Mouse (Mus musculus) small intestine, adult 2 months (tissue): ENCODE measurements at regions not wholly inside any gene's neighbourhood (a gene's known extent, or its start where the extent isn't known, plus 50 kb on each side); places are given as distances from the start of the nearest gene placed in this dataset.

Experiments
- H3K27ac ChIP-seq: fragments of 200-500 bp; 2 replicates; pipeline ENCODE4 v1.5.1; 2012; ENCODE audit warnings: low read depth, low read length, control low read depth, inconsistent platforms; ENCODE audit not compliant: insufficient read depth
- H3K27me3 ChIP-seq: fragments of 200-500 bp; 2 replicates; pipeline ENCODE4 v1.6.1; 2012; ENCODE audit warnings: mild to moderate bottlenecking, moderate library complexity, low read length, inconsistent platforms; ENCODE audit not compliant: control insufficient read depth, insufficient read depth
- H3K36me3 ChIP-seq: fragments of 200-500 bp; 2 replicates; pipeline ENCODE4 v1.6.1; 2012; ENCODE audit warnings: mild to moderate bottlenecking, low read length, control low read depth, inconsistent platforms; ENCODE audit not compliant: control insufficient read depth, insufficient read depth
- H3K4me1 ChIP-seq: fragments of 200-500 bp; 2 replicates; pipeline ENCODE4 v1.6.1; 2012; ENCODE audit warnings: low read length, inconsistent platforms, mixed read lengths; ENCODE audit not compliant: control insufficient read depth, insufficient read depth, insufficient read length
- H3K4me3 ChIP-seq: fragments of 200-500 bp; 2 replicates; pipeline ENCODE4 v1.5.1; 2012; ENCODE audit warnings: low read depth, mild to moderate bottlenecking, control low read depth, inconsistent platforms, low read length, moderate library complexity
- CTCF ChIP-seq: fragments of 200-500 bp; IDR thresholded peaks from 2 replicates; pipeline ENCODE4 v1.5.1; 2012; ENCODE audit warnings: low read depth, mild to moderate bottlenecking, control low read depth, inconsistent platforms, low read length, moderate library complexity, mixed read lengths; ENCODE audit not compliant: insufficient replicate concordance, insufficient read length; ENCODE audit errors: extremely low read depth
- POLR2A ChIP-seq: fragments of 200-500 bp; IDR thresholded peaks from 2 replicates; pipeline ENCODE4 v1.6.1; 2012; ENCODE audit warnings: low read depth, mild to moderate bottlenecking, control low read depth, inconsistent platforms, low read length, moderate library complexity
- WGBS: fragments of 180-500 bp; shearing (Covaris S2); methylation state at CpG from one replicate; pipeline ENCODE4 v1.1.7; 2018; 5-methylcytosine and 5-hydroxymethylcytosine counted together

DNA sequence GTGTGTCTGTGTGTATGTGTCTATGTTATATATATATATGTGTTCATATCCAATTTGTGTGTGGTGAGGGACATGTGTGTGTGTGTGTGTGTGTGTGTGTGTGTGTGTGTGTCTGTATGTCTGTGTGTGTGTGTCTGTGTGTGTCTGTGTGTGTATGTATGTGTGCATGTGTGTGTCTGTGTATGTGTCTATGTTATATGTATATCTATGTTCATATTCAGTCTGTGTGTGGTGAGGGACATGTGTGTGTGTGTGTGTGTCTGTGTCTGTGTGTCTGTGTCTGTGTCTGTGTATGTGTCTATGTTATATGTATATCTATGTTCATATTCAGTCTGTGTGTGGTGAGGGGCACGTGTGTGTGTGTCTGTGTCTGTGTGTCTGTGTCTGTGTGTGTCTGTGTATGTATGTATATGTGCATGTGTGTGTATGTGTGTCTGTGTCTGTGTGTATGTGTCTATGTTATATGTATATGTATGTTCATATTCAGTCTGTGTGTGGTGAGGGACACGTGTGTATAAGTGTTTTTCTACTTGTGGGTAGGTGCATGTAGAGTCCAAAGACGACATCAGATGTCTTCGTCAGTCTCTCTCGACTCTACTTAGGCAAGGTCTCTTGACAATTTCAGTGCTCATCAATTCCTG, 370.5 kb upstream of the Slc7a11 start:
- 90% methylated on average over 5 of the region's 5 CpGs for WGBS
- Histone ChIP-seq H3K4me3 (no peak overlapping the region), H3K27ac (no peak overlapping the region), H3K27me3 (no peaks in the 10 kb centered on the region), H3K4me1 (no peaks in the 10 kb centered on the region), H3K36me3 (no peaks in the 10 kb centered on the region)
- TF ChIP-seq CTCF (no peak), POLR2A (no peak)

- no peak for TF ChIP-seq POLR2A
- TF ChIP-seq CTCF = no peak
- Histone ChIP-seq H3K36me3 (no peaks in the 10 kb centered on the region), H3K4me3 (no peak overlapping the region), H3K27ac (no peak overlapping the region), H3K27me3 (no peaks in the 10 kb centered on the region), H3K4me1 (no peaks in the 10 kb centered on the region)
- 74% methylated on average over 10 of the region's 10 CpGs for WGBS
These were observed 372.3 kb upstream of the Slc7a11 start for GRCm38 (mm10) chr3:50815716-50816115.

DNA sequence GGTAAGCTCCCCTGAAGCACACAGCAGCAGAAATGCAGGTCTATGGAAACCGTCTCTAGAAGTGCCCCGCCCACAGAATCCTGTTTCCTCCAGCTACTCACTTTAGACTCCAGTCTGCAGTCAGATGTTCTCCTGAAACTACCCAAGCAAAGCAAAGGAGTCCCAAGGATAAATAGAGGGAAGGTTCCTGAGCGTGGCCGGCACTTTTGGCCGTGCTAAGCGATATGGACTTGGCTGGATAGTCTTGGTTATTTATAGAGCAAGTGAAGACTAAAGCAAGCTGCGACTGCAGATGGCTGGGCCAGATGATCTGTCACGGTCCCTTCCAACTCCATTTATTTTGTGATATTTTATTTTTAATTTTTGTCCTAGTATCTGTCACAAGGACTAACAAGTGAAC, 373.1 kb upstream of the Slc7a11 start:
- 69% methylated on average over 8 of the region's 8 CpGs for WGBS
- Histone ChIP-seq H3K27ac (no peak overlapping the region), H3K36me3 (no peaks in the 10 kb centered on the region), H3K4me1 (no peaks in the 10 kb centered on the region), H3K27me3 (no peaks in the 10 kb centered on the region), H3K4me3 (no peak overlapping the region)
- TF ChIP-seq POLR2A = no peak
- no peak for TF ChIP-seq CTCF

- 63% methylated on average over 3 of the region's 3 CpGs for WGBS
- Histone ChIP-seq H3K36me3 (no peaks in the 10 kb centered on the region), H3K27me3 (no peaks in the 10 kb centered on the region), H3K4me1 (no peaks in the 10 kb centered on the region), H3K4me3 (no peak overlapping the region), H3K27ac (no peak overlapping the region)
- no peak for TF ChIP-seq POLR2A
- no peak for TF ChIP-seq CTCF
These were observed 373.9 kb upstream of the Slc7a11 start for GRCm38 (mm10) chr3:50817361-50817760.

GRCm38 (mm10) chr3:50820776-50821175, 377.4 kb upstream of the Slc7a11 start:
- Histone ChIP-seq H3K36me3 (no peaks in the 10 kb centered on the region), H3K27ac (no peak overlapping the region), H3K4me1 (no peaks in the 10 kb centered on the region), H3K27me3 (no peaks in the 10 kb centered on the region), H3K4me3 (no peak overlapping the region)
- 81% methylated on average over 1 of the region's 1 CpGs for WGBS
- no peak for TF ChIP-seq CTCF
- TF ChIP-seq POLR2A = no peak

DNA sequence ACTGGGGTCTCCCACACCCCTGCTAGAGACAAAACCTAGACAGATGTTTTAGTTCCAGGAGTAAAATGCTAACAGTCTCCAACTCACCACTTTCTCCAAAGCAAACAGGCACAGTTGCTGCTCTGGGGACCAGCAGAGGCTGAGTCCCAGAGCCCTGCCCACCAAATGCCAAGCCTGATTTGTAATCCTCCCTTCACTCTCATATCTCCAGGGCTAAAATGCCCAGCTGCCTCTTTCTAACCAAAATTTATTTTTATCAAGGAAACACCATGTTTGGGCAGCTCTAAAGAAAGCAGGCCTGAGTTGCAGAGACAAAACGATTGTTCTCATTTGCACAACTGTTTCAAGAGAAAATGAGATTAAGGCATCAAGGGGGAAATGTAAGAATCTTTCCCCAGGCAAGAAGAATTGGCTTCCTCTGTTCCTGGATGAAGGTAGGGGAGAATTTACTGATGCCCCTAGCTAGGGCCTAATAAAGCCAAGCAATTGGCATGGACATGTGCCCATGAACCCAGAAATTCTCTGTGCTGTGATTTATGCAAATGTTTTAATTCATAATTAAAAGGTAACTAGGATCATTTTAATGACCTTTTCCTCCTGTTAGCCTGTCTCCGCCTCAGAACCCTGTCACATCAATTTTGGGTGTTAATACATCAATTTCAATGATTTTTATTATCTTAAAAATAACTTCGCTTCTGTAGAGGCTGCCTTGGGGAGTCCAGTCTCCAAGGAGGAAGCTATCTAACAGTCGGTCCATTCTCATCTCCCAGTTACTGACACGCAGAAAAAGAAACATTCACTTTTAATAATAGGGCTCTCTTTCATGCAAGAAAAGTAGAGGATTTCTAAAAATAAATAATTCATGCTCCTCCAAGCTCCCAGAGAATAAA, 382.4 kb upstream of the Slc7a11 start:
- Histone ChIP-seq H3K4me3 (no peak overlapping the region), H3K4me1 (no peaks in the 10 kb centered on the region), H3K36me3 (no peaks in the 10 kb centered on the region), H3K27ac (no peak overlapping the region), H3K27me3 (no peaks in the 10 kb centered on the region)
- TF ChIP-seq POLR2A (no peak), CTCF (no peak)
- 79% methylated on average over 5 of the region's 5 CpGs for WGBS

GRCm38 (mm10) chr3:50826424-50826819, 383.0 kb upstream of the Slc7a11 start:
- Histone ChIP-seq H3K36me3 (no peaks in the 10 kb centered on the region), H3K27me3 (no peaks in the 10 kb centered on the region), H3K4me3 (no peak overlapping the region), H3K4me1 (no peaks in the 10 kb centered on the region), H3K27ac (no peak overlapping the region)
- 86% methylated on average over 2 of the region's 2 CpGs for WGBS
- TF ChIP-seq POLR2A (no peak), CTCF (no peak)
